Mouse (Mus musculus) cerebellum, adult 2 months (tissue): ENCODE measurements around the gene Pde6g. TPM values are rescaled to one million over a fixed set of nuclear protein-coding genes. Genes with fewer than 3 reads are reported as not detected.
A peak's percentile ranks its signal among the peaks of the same experiment; 100 is the strongest.

Experiments
- DNase-seq, 2 experiments: peaks; one replicate each; pipeline ENCODE4 v3.0.0; 2021
- H3K27ac ChIP-seq: fragments of 200-500 bp; 2 replicates; pipeline ENCODE4 v1.5.1; 2012; ENCODE audit warnings: low read length, control low read depth, inconsistent platforms; ENCODE audit not compliant: insufficient read depth
- H3K27me3 ChIP-seq: fragments of 200-500 bp; 2 replicates; pipeline ENCODE4 v1.6.1; 2012; ENCODE audit warnings: inconsistent platforms, mild to moderate bottlenecking, low read length, moderate library complexity; ENCODE audit not compliant: control insufficient read depth, insufficient read depth
- H3K4me1 ChIP-seq: fragments of 200-500 bp; 2 replicates; pipeline ENCODE4 v1.6.1; 2011; ENCODE audit warnings: low read length; ENCODE audit not compliant: control insufficient read depth, insufficient read depth
- H3K4me3 ChIP-seq: fragments of 200-500 bp; replicated peaks from 2 replicates; pipeline ENCODE3; 2011; ENCODE audit warnings: mild to moderate bottlenecking, low read depth, low read length, control low read depth; ENCODE audit not compliant: insufficient read depth
- CTCF ChIP-seq: fragments of 200-500 bp; IDR thresholded peaks from 2 replicates; pipeline ENCODE4 v1.5.1; 2011; ENCODE audit warnings: low read depth, mild to moderate bottlenecking, control low read depth, low read length, moderate library complexity, borderline replicate concordance; ENCODE audit not compliant: insufficient read depth
- POLR2A ChIP-seq: fragments of 200-500 bp; IDR thresholded peaks from 2 replicates; pipeline ENCODE4 v1.6.1; 2011; ENCODE audit warnings: low read length, control low read depth, borderline replicate concordance; ENCODE audit not compliant: insufficient read depth
- WGBS: fragments of 180-500 bp; shearing (Covaris S2); methylation state at CpG from one replicate; pipeline ENCODE4 v1.1.7; 2018; 5-methylcytosine and 5-hydroxymethylcytosine counted together
- polyA plus RNA-seq: library from polyadenylated mRNA; depleted of rRNA; stranded (reverse); fragments of >200 nt; gene quantifications from 2 replicates; pipeline ENCODE4 v1.2.3, GENCODE M21; 2012

Gene Pde6g
- polyA plus RNA-seq, 1 experiment = 1.5 TPM

- TF ChIP-seq POLR2A (peak; percentile 87), CTCF (no peak)
- Histone ChIP-seq H3K27me3 (no peaks in the 10 kb centered on the region), H3K27ac (peak within 1 kb of the TSS; percentile 35), H3K4me3 (peak within 1 kb of the TSS; percentile 78), H3K4me1 (peaks cover 1% of the 10 kb centered on the region; the same call in 1 of the 2 replicates)
- under 1% methylated on average over 60 of the region's 60 CpGs for WGBS
- peak; percentile 91 to 93 for DNase-seq
Measured at GRCm38 (mm10) chr11:120484265-120484981, 31.1 kb upstream of the Pde6g start, which contains the start of gene Mrpl12. Gene Mrpl12, plus strand, starts transcription at chr11:120484613.

GRCm38 (mm10) chr11:120483448-120483934 is 30.2 kb upstream of the Pde6g start:
- DNase-seq = no peak
- TF ChIP-seq CTCF (no peak), POLR2A (no peak)
- H3K4me3 ChIP-seq = no peak overlapping the region
- H3K27ac ChIP-seq = no peak overlapping the region
- no peaks in the 10 kb centered on the region for H3K4me1 ChIP-seq
- no peaks in the 10 kb centered on the region for H3K27me3 ChIP-seq
- WGBS = 65% methylated on average over 7 of the region's 7 CpGs

GRCm38 (mm10) chr11:120472052-120472451 is 18.8 kb upstream of the Pde6g start:
- Histone ChIP-seq H3K27ac (no peak overlapping the region), H3K4me3 (no peak overlapping the region), H3K27me3 (no peaks in the 10 kb centered on the region), H3K4me1 (no peaks in the 10 kb centered on the region; the same call in 1 of the 2 replicates)
- no peak for DNase-seq
- TF ChIP-seq CTCF = no peak
- no peak for TF ChIP-seq POLR2A
- 94% methylated on average over 6 of the region's 6 CpGs for WGBS

- peak overlapping the region; percentile 63 for H3K4me3 ChIP-seq
- no peaks in the 10 kb centered on the region for H3K27me3 ChIP-seq
- DNase-seq = no peak
- no peaks in the 10 kb centered on the region; the same call in 1 of the 2 replicates for H3K4me1 ChIP-seq
- H3K27ac ChIP-seq = no peak overlapping the region
- TF ChIP-seq POLR2A (no peak), CTCF (no peak)
- WGBS = under 1% methylated on average over 33 of the region's 33 CpGs
Measured at GRCm38 (mm10) chr11:120467736-120468092, 14.4 kb upstream of the Pde6g start.

- Histone ChIP-seq H3K4me1 (no peaks in the 10 kb centered on the region; the same call in 1 of the 2 replicates), H3K4me3 (peak within 1 kb of the TSS; percentile 67), H3K27me3 (no peaks in the 10 kb centered on the region), H3K27ac (no peak within 1 kb of the TSS)
- peak; percentile 93 to 96 for DNase-seq
- TF ChIP-seq POLR2A = peak; percentile 86
- TF ChIP-seq CTCF = no peak
- WGBS = under 1% methylated on average over 54 of the region's 54 CpGs
Measured at GRCm38 (mm10) chr11:120467051-120467735, 13.9 kb upstream of the Pde6g start, which contains the start of gene Arl16. Gene Arl16, minus strand, starts transcription at chr11:120467607.

GRCm38 (mm10) chr11:120465521-120465920 is 12.2 kb upstream of the Pde6g start:
- Histone ChIP-seq H3K27ac (no peak overlapping the region), H3K4me1 (no peaks in the 10 kb centered on the region; the same call in 1 of the 2 replicates), H3K4me3 (no peak overlapping the region), H3K27me3 (no peaks in the 10 kb centered on the region)
- WGBS = 75% methylated on average over 4 of the region's 4 CpGs
- TF ChIP-seq CTCF (no peak), POLR2A (no peak)
- no peak for DNase-seq

GRCm38 (mm10) chr11:120464365-120464764 is 11.1 kb upstream of the Pde6g start:
- Histone ChIP-seq H3K4me1 (no peaks in the 10 kb centered on the region; the same call in 1 of the 2 replicates), H3K27ac (no peak overlapping the region), H3K27me3 (no peaks in the 10 kb centered on the region), H3K4me3 (no peak overlapping the region)
- DNase-seq = no peak
- no peak for TF ChIP-seq POLR2A
- no peak for TF ChIP-seq CTCF
- 90% methylated on average over 5 of the region's 5 CpGs for WGBS
